Mouse (Mus musculus) hindbrain, embryonic 14.5 days (tissue): ENCODE measurements at regions not wholly inside any gene's neighbourhood (a gene's known extent, or its start where the extent isn't known, plus 50 kb on each side); places are given as distances from the start of the nearest gene placed in this dataset.

Experiments
- ATAC-seq: fragments of 200-750 bp; cut with Nextera tagmentation; 2 replicates; pipeline ENCODE4 v1.8.0; 2017; ENCODE audit warnings: moderate number of reproducible peaks, mild to moderate bottlenecking, moderate TSS enrichment, moderate library complexity; ENCODE audit not compliant: low FRiP score
- DNase-seq: peaks from one replicate; pipeline ENCODE4 v3.0.0-alpha.2; 2015; ENCODE audit warnings: low spot score
- H3K27ac ChIP-seq: fragments of 300-500 bp; sonication (generic); 2 replicates; pipeline ENCODE4 v1.5.1; 2014; ENCODE audit warnings: mild to moderate bottlenecking, moderate library complexity
- H3K27me3 ChIP-seq: fragments of 300-500 bp; sonication (generic); 2 replicates; pipeline ENCODE4 v1.6.1; 2014; ENCODE audit warnings: mild to moderate bottlenecking, low read length, mixed read lengths; ENCODE audit not compliant: control insufficient read depth, insufficient read depth
- H3K36me3 ChIP-seq: fragments of 300-500 bp; sonication (generic); replicated peaks from 2 replicates; pipeline ENCODE4 v1.6.1; 2014; ENCODE audit not compliant: control insufficient read depth, insufficient read depth
- H3K4me1 ChIP-seq: fragments of 300-500 bp; sonication (generic); replicated peaks from 2 replicates; pipeline ENCODE4 v1.6.1; 2014; ENCODE audit warnings: antibody characterized with exemption, low read length, mixed read lengths; ENCODE audit not compliant: control insufficient read depth, insufficient read depth
- H3K4me2 ChIP-seq: fragments of 300-500 bp; sonication (generic); replicated peaks from 2 replicates; pipeline ENCODE4 v1.6.1; 2014; ENCODE audit warnings: mild to moderate bottlenecking, moderate library complexity
- H3K4me3 ChIP-seq: fragments of 300-500 bp; sonication (generic); replicated peaks from 2 replicates; pipeline ENCODE4 v1.5.1; 2014; ENCODE audit warnings: mild to moderate bottlenecking, low read length
- H3K9ac ChIP-seq: fragments of 300-500 bp; sonication (generic); 2 replicates; pipeline ENCODE4 v1.6.1; 2014
- H3K9me3 ChIP-seq: fragments of 300-500 bp; sonication (generic); 2 replicates; pipeline ENCODE4 v1.6.1; 2016; ENCODE audit warnings: low read length; ENCODE audit not compliant: control insufficient read depth
- WGBS: fragments of 180-500 bp; shearing (Covaris S2); extraction: QIAGEN DNeasy Blood & Tissue Kit; methylation state at CpG from one replicate; pipeline ENCODE4 v1.1.7; 2014; 5-methylcytosine and 5-hydroxymethylcytosine counted together

DNA sequence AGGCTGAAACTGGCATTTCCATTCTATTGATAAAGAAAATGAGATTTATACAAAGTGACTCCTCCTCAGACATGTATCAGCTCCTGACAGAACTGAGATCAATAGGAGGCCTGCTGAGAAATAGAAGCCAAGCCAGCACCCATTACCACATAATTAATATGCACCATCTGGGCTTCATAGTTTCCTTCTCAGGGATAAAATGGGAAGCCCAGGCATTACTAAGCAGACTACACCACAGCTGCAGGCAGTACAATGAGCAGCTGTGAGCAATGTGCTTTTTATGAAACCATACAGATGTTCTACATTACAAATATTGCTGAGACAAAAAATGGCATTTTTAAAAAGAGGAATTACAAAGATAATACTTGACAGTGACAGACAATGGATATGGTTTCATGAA is 950.1 kb downstream of the Otol1 start:
- Histone ChIP-seq H3K9ac (no peak overlapping the region), H3K4me2 (no peak overlapping the region), H3K36me3 (no peaks in the 10 kb centered on the region), H3K9me3 (no peaks in the 10 kb centered on the region), H3K27me3 (no peaks in the 10 kb centered on the region), H3K4me1 (no peaks in the 10 kb centered on the region), H3K27ac (no peak overlapping the region), H3K4me3 (no peak overlapping the region)
- DNase-seq (no peak), ATAC-seq (peak; percentile 64; the same call in 1 of the 2 replicates)

DNA sequence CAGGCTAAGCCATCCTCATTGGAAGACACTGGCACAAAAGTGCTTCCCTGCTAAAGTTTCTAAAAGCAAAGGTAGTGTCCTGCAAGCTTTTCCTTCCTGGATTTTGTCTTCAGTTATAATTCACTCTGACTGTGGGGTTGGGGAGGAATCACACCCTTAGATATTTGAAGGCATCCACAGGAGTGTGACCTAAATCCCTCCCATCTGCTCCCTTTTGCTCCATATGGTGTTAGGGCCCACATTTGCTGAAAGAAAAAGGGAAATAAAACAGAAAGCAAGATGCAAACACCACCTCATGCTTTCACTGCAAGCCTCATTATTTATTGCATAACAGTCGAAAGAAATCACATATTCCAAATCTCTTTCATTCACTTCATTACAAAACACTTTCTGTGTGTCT is 955.1 kb downstream of the Otol1 start:
- no peaks in the 10 kb centered on the region for H3K27me3 ChIP-seq
- 87% methylated on average over 1 of the region's 1 CpGs for WGBS
- no peak for DNase-seq

DNA sequence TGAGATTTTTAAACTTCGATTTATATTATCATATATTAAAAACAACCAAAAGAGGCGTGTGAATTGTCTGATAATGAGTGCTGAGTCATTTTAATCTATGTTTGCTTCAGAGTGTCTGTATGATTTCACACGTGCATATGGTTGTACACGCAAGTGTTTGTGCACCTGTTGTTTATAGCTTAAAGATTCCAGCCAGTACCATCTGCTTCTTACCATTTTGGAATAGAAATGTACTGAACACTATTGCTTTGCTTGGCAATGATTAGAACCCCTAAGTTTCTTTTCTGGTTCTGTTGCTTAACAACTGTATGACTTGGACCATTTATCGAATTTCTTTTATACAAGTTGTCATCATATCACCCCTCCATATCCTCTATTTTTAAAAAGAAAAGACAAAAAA is 969.5 kb downstream of the Otol1 start:
- Histone ChIP-seq H3K4me2 (no peak overlapping the region), H3K4me3 (no peak overlapping the region), H3K9me3 (no peaks in the 10 kb centered on the region), H3K27me3 (no peaks in the 10 kb centered on the region), H3K36me3 (no peaks in the 10 kb centered on the region), H3K4me1 (no peaks in the 10 kb centered on the region), H3K27ac (no peak overlapping the region), H3K9ac (no peak overlapping the region)
- 90% methylated on average over 5 of the region's 5 CpGs for WGBS
- no peak for ATAC-seq
- no peak for DNase-seq

More for the DNA sequence above, 955.1 kb downstream of the Otol1 start:
- H3K4me1 ChIP-seq, result no peaks in the 10 kb centered on the region
- ATAC-seq, result no peak
- no peak overlapping the region for H3K4me3 ChIP-seq
- no peaks in the 10 kb centered on the region for H3K36me3 ChIP-seq
- H3K9me3 ChIP-seq, result no peaks in the 10 kb centered on the region
- H3K9ac ChIP-seq, result no peak overlapping the region
- H3K4me2 ChIP-seq, result no peak overlapping the region
- H3K27ac ChIP-seq, result no peak overlapping the region

DNA sequence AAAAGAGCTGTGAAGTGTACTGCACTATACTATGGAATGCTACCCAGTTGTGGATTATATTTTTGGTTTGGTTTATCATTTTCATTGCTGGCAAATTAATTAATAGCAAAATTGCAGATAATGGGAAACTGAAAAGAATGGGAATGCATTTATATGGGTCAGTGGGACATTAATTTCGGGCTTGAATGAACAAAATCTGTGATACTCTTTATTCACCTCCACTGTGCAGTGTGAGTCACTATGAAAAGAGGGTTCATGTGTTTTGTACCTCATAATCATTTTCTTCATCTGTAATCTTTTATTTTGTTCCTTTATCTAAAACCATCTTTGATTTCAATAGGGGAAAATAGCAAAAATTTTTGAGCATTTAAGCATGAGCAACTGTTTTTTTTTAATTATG is 983.5 kb downstream of the Otol1 start:
- H3K27me3 ChIP-seq, result no peaks in the 10 kb centered on the region
- no peak overlapping the region for H3K27ac ChIP-seq
- H3K4me3 ChIP-seq, result no peak overlapping the region
- H3K36me3 ChIP-seq, result no peaks in the 10 kb centered on the region
- no peaks in the 10 kb centered on the region for H3K4me1 ChIP-seq
- ATAC-seq, result no peak
- DNase-seq, result no peak
- no peak overlapping the region for H3K9ac ChIP-seq
- no peak overlapping the region for H3K4me2 ChIP-seq
- 75% methylated on average over 1 of the region's 1 CpGs for WGBS
- H3K9me3 ChIP-seq, result no peaks in the 10 kb centered on the region

DNA sequence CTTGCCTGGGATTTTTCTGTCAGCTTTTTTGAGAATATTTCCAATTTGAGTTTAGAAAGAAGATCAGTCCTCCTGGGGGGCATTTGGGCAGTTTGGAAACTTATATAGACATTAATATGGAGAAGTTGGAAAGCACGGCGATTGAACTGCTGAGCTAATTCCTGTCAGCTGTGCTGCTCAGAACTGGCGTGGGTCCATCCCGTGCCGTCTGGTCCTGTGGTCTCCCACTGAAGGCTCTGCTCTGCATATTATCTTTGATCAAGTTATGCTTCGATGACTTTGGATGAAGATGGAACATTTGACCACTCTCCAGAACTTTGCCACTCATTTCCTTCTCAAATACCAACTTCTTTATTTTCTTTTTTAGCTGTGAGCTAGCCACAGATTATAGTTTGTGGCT is 995.6 kb downstream of the Otol1 start:
- DNase-seq, result no peak

More for the DNA sequence above, 995.6 kb downstream of the Otol1 start:
- H3K27me3 ChIP-seq, result no peaks in the 10 kb centered on the region
- no peak for ATAC-seq
- no peaks in the 10 kb centered on the region for H3K4me1 ChIP-seq
- H3K36me3 ChIP-seq, result no peaks in the 10 kb centered on the region
- no peak overlapping the region for H3K9ac ChIP-seq
- no peak overlapping the region for H3K4me3 ChIP-seq
- no peak overlapping the region for H3K4me2 ChIP-seq
- H3K9me3 ChIP-seq, result no peaks in the 10 kb centered on the region
- no peak overlapping the region for H3K27ac ChIP-seq
- WGBS, result 70% methylated on average over 6 of the region's 6 CpGs
